ENCODE assay signal across 8 mouse cellular contexts in the genomic region with DNA sequence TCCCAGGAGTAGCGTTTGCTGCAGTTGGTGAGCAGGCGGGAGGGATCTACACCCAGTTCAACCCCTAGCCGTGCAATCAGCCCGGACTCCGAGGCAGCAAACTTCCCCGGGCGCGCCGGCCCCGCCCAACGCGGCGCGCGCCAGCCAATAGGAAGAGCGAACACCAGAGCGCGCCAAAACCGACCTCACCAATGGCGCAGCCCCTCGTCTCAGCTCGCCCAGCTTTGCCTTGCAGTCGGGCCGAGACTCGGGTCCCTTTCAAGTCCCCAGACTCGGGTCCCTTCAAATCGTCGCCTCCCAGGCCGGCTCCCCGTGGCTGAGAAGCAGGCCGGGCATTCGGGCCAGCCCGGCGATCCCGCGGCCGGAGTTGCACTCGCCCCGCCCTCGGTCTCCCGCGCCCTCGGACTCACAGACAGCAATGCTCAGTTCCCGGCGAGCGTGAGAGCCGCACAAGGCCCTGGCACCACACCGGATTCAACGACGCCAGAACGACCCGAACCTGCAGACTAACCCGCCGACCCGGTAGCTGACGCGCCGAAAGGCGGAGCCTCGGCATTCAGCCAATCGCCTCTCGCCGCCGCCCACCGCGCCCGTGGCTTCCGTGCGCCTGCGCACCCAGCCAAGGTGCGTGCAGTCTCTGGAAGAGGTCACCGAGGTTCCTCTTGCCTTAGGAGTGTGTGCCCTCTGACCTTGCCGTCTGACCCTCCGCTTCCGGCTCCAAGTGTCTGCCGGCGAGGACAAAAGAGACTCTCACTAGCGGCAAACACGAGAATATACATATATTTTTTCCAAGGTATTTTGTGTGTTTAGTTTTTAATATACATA. TPM values are rescaled to one million over a fixed set of nuclear protein-coding genes. Genes with fewer than 3 reads are reported as not detected.
A peak's percentile ranks its signal among the peaks of the same experiment; 100 is the strongest.
DNase-seq lines count a peak whose midpoint lies in the region; ATAC-seq and TF ChIP-seq lines count a peak whose summit lies in the region.

A gene (minus strand): TSS at position 521 of the 825 bp plus-strand sequence.

- no peaks in the 10 kb centered on the region for H3K27me3 ChIP-seq in C2C12 (ENCODE audit: control insufficient read depth, insufficient read depth, insufficient read length)
- H3K27me3 ChIP-seq in erythroblast, embryonic 14.5 days (ENCODE audit: control insufficient read depth), result no peaks in the 10 kb centered on the region
- H3K27me3 ChIP-seq in heart, embryonic 12.5 days (replicated peaks), result no peaks in the 10 kb centered on the region
- H3K27me3 ChIP-seq in kidney, postnatal 0 days (ENCODE audit: insufficient read depth, low read length), result no peaks in the 10 kb centered on the region
- H3K27me3 ChIP-seq in liver, embryonic 11.5 days (replicated peaks; ENCODE audit: control insufficient read depth, insufficient read depth, low read length), result no peaks in the 10 kb centered on the region
- no peaks in the 10 kb centered on the region for H3K27me3 ChIP-seq in stomach, embryonic 14.5 days (ENCODE audit: control insufficient read depth, insufficient read depth, low read length)

- H3K79me2 ChIP-seq in C2C12 (ENCODE audit: control insufficient read depth, insufficient read depth), result peaks cover 44% of the 10 kb centered on the region

- peak; percentile 95 for DNase-seq in brain, embryonic 14.5 days (ENCODE audit: low read depth)
- DNase-seq in kidney, postnatal 0 days (ENCODE audit: low spot score), result peak; percentile 93
- DNase-seq in liver, embryonic 11.5 days (ENCODE audit: low spot score), result peak; percentile 90
- DNase-seq in naive thymus-derived CD4-positive, alpha-beta T cell, adult 2 months (ENCODE audit: low read depth), result peak; percentile 94

- no peak for TF ChIP-seq CTCF in C2C12 (IDR thresholded peaks at IDR 0.05; ENCODE audit: control insufficient read depth, insufficient read depth, insufficient read length)
- TF ChIP-seq CTCF in brain, embryonic 14.5 days (IDR thresholded peaks at IDR 0.05; ENCODE audit: borderline replicate concordance, extremely low read depth, insufficient read depth, insufficient read length), result no peak
- TF ChIP-seq CTCF in kidney, postnatal 0 days (IDR thresholded peaks at IDR 0.05; ENCODE audit: low read depth), result no peak

- H3ac ChIP-seq in C2C12 (ENCODE audit: control insufficient read depth, insufficient read length, low read depth), result peak within 1 kb of the TSS; percentile 89

- H3K79me3 ChIP-seq in C2C12 (ENCODE audit: low read depth), result peaks cover 38% of the 10 kb centered on the region

- WGBS in heart, embryonic 12.5 days, result under 1% methylated on average over 77 of the region's 79 CpGs
- WGBS in kidney, postnatal 0 days, result 1% methylated on average over 79 of the region's 79 CpGs
- WGBS in liver, embryonic 11.5 days, result under 1% methylated on average over 79 of the region's 79 CpGs
- under 1% methylated on average over 79 of the region's 79 CpGs for WGBS in stomach, embryonic 14.5 days

- peak; percentile 98 for ATAC-seq in heart, embryonic 12.5 days (ENCODE audit: insufficient number of reproducible peaks, low FRiP score)
- ATAC-seq in kidney, postnatal 0 days (replicated peaks; ENCODE audit: low FRiP score, low read depth), result peak; percentile 98
- ATAC-seq in liver, embryonic 11.5 days (replicated peaks; ENCODE audit: low FRiP score), result peak; percentile 97
- ATAC-seq in stomach, embryonic 14.5 days (ENCODE audit: insufficient number of reproducible peaks, insufficient read depth, low FRiP score, low read depth), result peak; percentile 97

- H3K4me2 ChIP-seq in heart, embryonic 12.5 days, result peak within 1 kb of the TSS; percentile 72
- peak within 1 kb of the TSS; percentile 69 for H3K4me2 ChIP-seq in kidney, postnatal 0 days (ENCODE audit: low read length)
- peak within 1 kb of the TSS; percentile 79 for H3K4me2 ChIP-seq in liver, embryonic 11.5 days
- peak within 1 kb of the TSS; percentile 69 for H3K4me2 ChIP-seq in stomach, embryonic 14.5 days (replicated peaks; ENCODE audit: low read depth, low read length)

- H3K4me3 ChIP-seq in C2C12 (ENCODE audit: insufficient read depth, poor library complexity, severe bottlenecking), result peak within 1 kb of the TSS; percentile 92
- peak within 1 kb of the TSS; percentile 89 for H3K4me3 ChIP-seq in erythroblast, embryonic 14.5 days (replicated peaks)
- peak within 1 kb of the TSS; percentile 94 for H3K4me3 ChIP-seq in heart, embryonic 12.5 days
- H3K4me3 ChIP-seq in kidney, postnatal 0 days (replicated peaks; ENCODE audit: low read depth, low read length), result peak within 1 kb of the TSS; percentile 77
- H3K4me3 ChIP-seq in liver, embryonic 11.5 days (ENCODE audit: low read depth, low read length), result peak within 1 kb of the TSS; percentile 95
- H3K4me3 ChIP-seq in stomach, embryonic 14.5 days (ENCODE audit: low read depth, low read length), result peak within 1 kb of the TSS; percentile 96

- H3K9me3 ChIP-seq in erythroblast, embryonic 14.5 days (ENCODE audit: control insufficient read depth, low read length), result no peaks in the 10 kb centered on the region
- H3K9me3 ChIP-seq in heart, embryonic 12.5 days (replicated peaks), result no peaks in the 10 kb centered on the region
- no peaks in the 10 kb centered on the region for H3K9me3 ChIP-seq in kidney, postnatal 0 days (replicated peaks; ENCODE audit: low read length)
- no peaks in the 10 kb centered on the region for H3K9me3 ChIP-seq in liver, embryonic 11.5 days (ENCODE audit: control insufficient read depth, low read length)
- H3K9me3 ChIP-seq in stomach, embryonic 14.5 days (ENCODE audit: control insufficient read depth, low read depth, low read length), result no peaks in the 10 kb centered on the region

- TF ChIP-seq POLR2A in brain, embryonic 14.5 days (IDR thresholded peaks at IDR 0.05; ENCODE audit: borderline replicate concordance, extremely low read depth, insufficient read depth, insufficient read length, poor library complexity, severe bottlenecking), result 0 out of 2 replicates have a peak, but pooled peaks have one; percentile 19

- H3K27ac ChIP-seq in heart, embryonic 12.5 days (ENCODE audit: poor library complexity, severe bottlenecking), result peak within 1 kb of the TSS; percentile 97
- peak within 1 kb of the TSS; percentile 85 for H3K27ac ChIP-seq in kidney, postnatal 0 days
- peak within 1 kb of the TSS; percentile 98 for H3K27ac ChIP-seq in liver, embryonic 11.5 days (ENCODE audit: low read depth, low read length)
- peak within 1 kb of the TSS; percentile 96 for H3K27ac ChIP-seq in stomach, embryonic 14.5 days (ENCODE audit: low read length)

- H3K9ac ChIP-seq in heart, embryonic 12.5 days, result peak within 1 kb of the TSS; percentile 89
- peak within 1 kb of the TSS; percentile 75 for H3K9ac ChIP-seq in kidney, postnatal 0 days (ENCODE audit: low read depth, low read length)
- peak within 1 kb of the TSS; percentile 100 for H3K9ac ChIP-seq in liver, embryonic 11.5 days (ENCODE audit: low read depth, low read length)
- H3K9ac ChIP-seq in stomach, embryonic 14.5 days (replicated peaks; ENCODE audit: low read depth, low read length), result peak within 1 kb of the TSS; percentile 74

- peaks cover 36% of the 10 kb centered on the region for H3K36me3 ChIP-seq in C2C12 (ENCODE audit: control insufficient read depth, insufficient read depth)
- H3K36me3 ChIP-seq in erythroblast, embryonic 14.5 days (ENCODE audit: control insufficient read depth), result peaks cover 44% of the 10 kb centered on the region
- H3K36me3 ChIP-seq in heart, embryonic 12.5 days, result peaks cover 27% of the 10 kb centered on the region
- H3K36me3 ChIP-seq in kidney, postnatal 0 days (ENCODE audit: insufficient read depth, low read length), result no peaks in the 10 kb centered on the region
- peaks cover 20% of the 10 kb centered on the region for H3K36me3 ChIP-seq in liver, embryonic 11.5 days (ENCODE audit: control insufficient read depth, insufficient read depth, low read length)
- peaks cover 12% of the 10 kb centered on the region; the same call in 1 of the 2 replicates for H3K36me3 ChIP-seq in stomach, embryonic 14.5 days (ENCODE audit: control insufficient read depth, insufficient read depth, low read length)

- peaks cover 46% of the 10 kb centered on the region for H3K4me1 ChIP-seq in erythroblast, embryonic 14.5 days (ENCODE audit: control insufficient read depth)
- peaks cover 17% of the 10 kb centered on the region for H3K4me1 ChIP-seq in heart, embryonic 12.5 days (replicated peaks)
- H3K4me1 ChIP-seq in kidney, postnatal 0 days (replicated peaks; ENCODE audit: insufficient read depth, low read length), result no peaks in the 10 kb centered on the region
- H3K4me1 ChIP-seq in liver, embryonic 11.5 days (replicated peaks; ENCODE audit: control insufficient read depth, insufficient read depth, low read length), result peaks cover 24% of the 10 kb centered on the region
- H3K4me1 ChIP-seq in stomach, embryonic 14.5 days (ENCODE audit: control insufficient read depth, insufficient read depth, low read length), result peaks cover 8% of the 10 kb centered on the region; the same call in 1 of the 2 replicates

TF ChIP-seq in C2C12, 6 proteins besides CTCF, POLR2A, EP300 and RAD21:
- TF ChIP-seq USF1 (IDR thresholded peaks at IDR 0.05; ENCODE audit: low read depth), result no peak
- peak; percentile 10 for TF ChIP-seq MAX (IDR thresholded peaks at IDR 0.05)
- no peak for TF ChIP-seq MYOG (IDR thresholded peaks at IDR 0.05; ENCODE audit: control insufficient read depth, extremely low read depth, insufficient read length)

RNA-seq across cellular contexts. Expression of the gene that starts here (rescaled TPM):
- 45.7 TPM for polyA plus RNA-seq in C2C12 (2012; fragmentation: generic; extraction: Trizol)
- polyA plus RNA-seq in brain, embryonic 14.5 days (2012; rRNA removed), result 13.6 and 19.5 TPM in 2 replicates
- polyA plus RNA-seq in erythroblast, embryonic 14.5 days (2012), result 1.7 and 1.8 TPM in 2 replicates
- 111 and 114 TPM in 2 replicates for polyA plus RNA-seq in heart, embryonic 12.5 days (2016; fragmentation: Nextera tagmentation; extraction: Ambion mirVana)
- 69.8 and 78.7 TPM in 2 replicates for polyA plus RNA-seq in kidney, postnatal 0 days (2015; fragmentation: Nextera tagmentation; extraction: Ambion mirVana)
- 212 and 218 TPM in 2 replicates for polyA plus RNA-seq in liver, embryonic 11.5 days (2014; fragmentation: Nextera tagmentation; extraction: Ambion mirVana)
- polyA plus RNA-seq in stomach, embryonic 14.5 days (2014; fragmentation: Nextera tagmentation; extraction: Ambion mirVana), result 107 and 108 TPM in 2 replicates

Comparison
In these comparisons a context has a peak if more than half of its experiments do, and no peak if none do; other contexts are left out.
1. Peak in every context shown above with its lines: DNase-seq, ATAC-seq, H3K4me3 ChIP-seq and H3K27ac ChIP-seq.